Mouse (Mus musculus) embryonic stem cell, embryonic (primary cell): ENCODE data around the gene Cdc20b.

Experiments
- CTCF ChIA-PET, 4 experiments: fragments of 300-600 bp in 2 of 4; fragments of 350-600 bp in 2 of 4; sonication (Branson Sonifier 250); formaldehyde crosslinking; loops; one replicate each; lab custom pipeline; 2022; ENCODE audit warnings: inconsistent platforms in 2 of 4; lab: Charles Lee
- POLR2A ChIA-PET, 4 experiments: fragments of 300-600 bp in 2 of 4; fragments of 350-600 bp in 2 of 4; sonication (Branson Sonifier 250); formaldehyde crosslinking; loops; one replicate each; lab custom pipeline; 2022; ENCODE audit warnings: antibody characterized with exemption in 4 of 4, inconsistent platforms in 1 of 4; lab: Charles Lee

Cdc20b gene

DNA sequence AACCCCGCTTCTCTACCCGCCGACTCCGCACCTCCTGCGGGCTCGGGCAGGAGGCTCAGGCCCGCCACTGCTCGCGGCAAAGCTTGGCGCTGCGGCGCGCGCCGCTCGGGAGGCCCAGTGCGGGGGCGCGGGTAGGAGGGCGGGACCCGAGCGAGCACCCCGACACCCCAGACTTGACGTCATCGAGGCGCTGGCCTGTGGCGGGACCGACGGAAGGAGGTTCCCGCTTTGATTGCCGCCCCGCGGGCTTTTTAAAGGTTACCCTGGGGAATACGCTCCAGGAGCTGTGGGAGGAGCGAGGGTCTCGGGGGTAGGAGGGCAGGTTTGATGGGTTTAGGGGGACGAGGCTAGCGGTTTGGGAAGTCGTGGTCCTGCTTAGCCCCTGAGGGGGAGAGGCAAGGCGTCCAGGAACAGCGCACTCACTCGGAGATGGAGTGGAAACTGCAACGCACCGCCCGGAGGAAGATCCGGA, at the start of gene Cdc20b:
Cdc20b (plus strand) TSS at position 162 of the 472 bp plus-strand sequence.
- CTCF ChIA-PET = interaction anchor here in 3 of 4 experiments (0.9 to 2.7 kb wide), 8 partner anchors 11 to 525 kb away, joined by 3 to 14 read pairs (median 4); partner anchors contain the start of genes Ccno (in 1 of the 3), Dhx29 (in 1 of the 3), Gpx8 (in 1 of the 3) and Mtrex (in 1 of the 3)
- POLR2A ChIA-PET = interaction anchor here in 3 of 4 experiments (1.4 to 2.8 kb wide), 4 partner anchors 47 to 234 kb away, joined by 4 to 15 read pairs (median 8); partner anchors contain the start of genes Ccno (in 2 of the 3), Dhx29 (in 1 of the 3), Mtrex (in 1 of the 3) and Plpp1 (in 1 of the 3)

DNA sequence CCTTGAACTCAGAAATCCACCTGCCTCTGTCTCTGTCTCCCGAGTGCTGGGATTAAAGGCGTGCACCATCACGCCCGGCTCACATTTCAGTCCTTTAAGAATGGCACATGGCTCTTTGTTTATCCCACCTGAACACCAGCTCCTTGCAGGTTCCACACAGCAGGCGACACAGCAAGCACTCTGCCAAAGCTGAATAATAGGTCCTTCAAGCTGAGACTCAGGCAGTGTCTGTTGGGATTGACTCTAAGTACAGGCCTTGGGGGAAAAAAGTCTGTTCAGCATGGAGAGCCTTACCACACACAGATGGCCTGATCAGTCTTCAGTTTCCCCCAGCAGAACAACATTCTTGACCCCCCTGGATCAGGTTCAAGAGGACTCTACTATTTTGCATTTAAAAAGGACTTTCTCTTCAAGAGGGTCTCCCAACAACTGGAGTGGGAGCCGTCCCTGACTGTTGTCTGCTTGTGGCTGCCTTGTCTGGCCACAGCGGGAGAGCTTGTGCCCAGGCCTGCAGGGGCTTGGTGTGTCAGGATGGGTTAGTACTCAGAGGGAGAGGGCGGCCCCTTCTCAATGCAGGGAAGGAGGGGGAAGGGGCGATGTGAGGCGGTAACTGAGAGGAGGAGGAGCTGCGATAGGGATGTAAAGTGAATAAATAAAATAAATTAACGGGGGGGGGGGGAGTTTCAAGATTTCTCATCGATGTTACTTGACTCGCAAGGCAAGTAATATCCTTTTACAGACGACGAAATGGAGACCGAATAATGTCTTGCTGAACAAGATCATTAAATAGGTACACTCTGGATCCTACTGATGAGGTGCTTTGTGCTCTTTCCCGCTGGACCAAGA, 49.1 kb upstream of the Cdc20b start:
- CTCF ChIA-PET = interaction anchor here in 3 of 4 experiments (0.6 to 1.5 kb wide), 8 partner anchors 8 to 969 kb away, joined by 3 to 9 read pairs (median 4); partner anchors contain the start of gene Mcidas (in 1 of the 3)
- POLR2A ChIA-PET = interaction anchor here (0.5 to 3.7 kb wide), 9 partner anchors 9 to 239 kb away, joined by 3 to 24 read pairs (median 4); partner anchors contain the start of genes Dhx29 (in 2 of the 4), Mtrex (in 2 of the 4) and Cdc20b (in 1 of the 4)

DNA sequence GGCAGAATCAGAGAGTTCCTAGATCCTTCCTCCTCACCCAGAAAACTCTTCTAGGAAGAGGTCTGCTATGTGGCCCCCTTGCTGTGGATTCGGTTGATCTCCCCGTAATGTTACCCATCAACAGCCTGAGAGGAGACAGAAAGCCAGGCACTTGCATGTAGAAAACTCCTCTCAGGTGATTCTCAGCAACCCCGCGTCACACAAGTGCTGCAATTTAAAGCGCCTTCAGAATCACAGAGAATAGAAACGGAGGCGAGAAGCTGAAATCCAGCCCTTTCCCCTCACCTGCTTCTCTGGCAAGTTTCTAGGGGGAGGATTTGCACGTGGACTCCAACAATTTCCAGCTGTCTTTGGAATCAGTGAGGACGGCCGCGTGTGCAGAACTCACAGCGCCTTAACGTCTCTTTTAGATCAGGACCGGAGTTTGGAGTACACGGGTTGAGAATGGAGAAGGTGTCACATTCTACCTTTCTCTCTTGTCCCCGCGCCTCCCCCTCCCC, 48.4 kb upstream of the Cdc20b start:
- CTCF ChIA-PET = interaction anchor here in 2 of 4 experiments (0.8 to 2.0 kb wide), 4 partner anchors 8 to 49 kb away, joined by 3 to 12 read pairs (median 6); partner anchors contain the start of gene Cdc20b (in 1 of the 2)

DNA sequence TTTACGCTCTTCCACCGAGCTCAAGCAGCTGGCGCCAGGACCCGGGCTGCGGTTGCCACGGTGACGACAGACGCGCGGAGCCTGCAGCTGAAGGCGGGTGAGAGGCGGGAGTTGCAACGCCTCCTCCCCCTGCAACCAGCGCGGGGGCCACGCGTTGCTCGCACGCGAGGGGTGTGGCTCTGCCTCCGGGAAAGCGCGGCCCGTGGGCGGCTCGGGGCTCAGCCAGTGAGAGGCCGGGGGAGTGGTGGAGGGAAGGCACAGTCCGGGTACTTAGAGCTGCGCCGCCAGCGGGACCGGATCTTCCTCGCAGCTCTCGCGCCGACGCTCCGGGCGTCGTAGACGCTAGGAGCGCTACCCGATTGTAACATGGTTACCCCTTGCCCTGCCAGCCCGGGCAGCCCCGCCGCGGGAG, 47.4 kb upstream of the Cdc20b start, which contains the start of gene Ccno:
Ccno (plus strand) TSS at position 271 of the 412 bp plus-strand sequence.
- POLR2A ChIA-PET = interaction anchor here (0.6 to 4.2 kb wide), 22 partner anchors 9 to 1083 kb away, joined by 3 to 24 read pairs (median 5); partner anchors contain the start of genes Cdc20b (in 2 of the 4), Dhx29 (in 2 of the 4), Gpx8 (in 2 of the 4) and Mtrex (in 2 of the 4)
- CTCF ChIA-PET = interaction anchor here in 3 of 4 experiments (0.5 to 2.0 kb wide), 6 partner anchors 11 to 123 kb away, joined by 3 to 12 read pairs (median 4); partner anchors contain the start of genes Cdc20b (in 1 of the 3), Dhx29 (in 1 of the 3), Gpx8 (in 1 of the 3) and Mtrex (in 1 of the 3)

More for the DNA sequence above, 48.4 kb upstream of the Cdc20b start:
- POLR2A ChIA-PET = interaction anchor here (0.5 to 4.2 kb wide), 14 partner anchors 10 to 240 kb away, joined by 3 to 24 read pairs (median 8); partner anchors contain the start of genes Cdc20b (in 2 of the 4), Dhx29 (in 2 of the 4), Mtrex (in 2 of the 4) and Plpp1 (in 1 of the 4)

DNA sequence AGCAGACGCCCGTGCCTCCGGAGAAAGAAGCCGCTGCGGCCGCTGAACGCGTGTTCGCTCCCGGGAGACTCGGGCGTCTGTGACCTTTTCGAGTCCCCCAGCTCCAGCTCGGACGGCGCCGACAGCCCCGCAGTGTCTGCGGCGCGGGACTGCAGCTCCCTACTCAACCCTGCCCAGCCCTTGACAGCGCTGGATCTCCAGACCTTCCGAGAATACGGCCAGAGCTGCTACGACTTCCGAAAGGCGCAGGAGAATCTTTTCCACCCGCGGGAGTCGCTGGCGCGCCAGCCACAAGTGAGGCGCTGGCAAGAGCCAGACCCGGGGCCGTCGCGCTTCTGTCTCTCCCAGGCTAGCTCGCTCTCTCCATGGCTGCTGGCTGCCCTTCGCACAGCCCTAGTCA, 46.9 kb upstream of the Cdc20b start:
- ChIA-PET POLR2A (interaction anchor here in 3 of 4 experiments (0.6 to 4.2 kb wide), 18 partner anchors 10 to 572 kb away, joined by 3 to 24 read pairs (median 6); partner anchors contain the start of genes Cdc20b (in 2 of the 3), Dhx29 (in 2 of the 3), Mtrex (in 2 of the 3) and Gpx8 (in 1 of the 3)), CTCF (interaction anchor here in 3 of 4 experiments (0.5 to 2.6 kb wide), 7 partner anchors 11 to 314 kb away, joined by 3 to 12 read pairs (median 4); partner anchors contain the start of genes Cdc20b (in 1 of the 3), Dhx29 (in 1 of the 3), Gpx8 (in 1 of the 3) and Mtrex (in 1 of the 3))

DNA sequence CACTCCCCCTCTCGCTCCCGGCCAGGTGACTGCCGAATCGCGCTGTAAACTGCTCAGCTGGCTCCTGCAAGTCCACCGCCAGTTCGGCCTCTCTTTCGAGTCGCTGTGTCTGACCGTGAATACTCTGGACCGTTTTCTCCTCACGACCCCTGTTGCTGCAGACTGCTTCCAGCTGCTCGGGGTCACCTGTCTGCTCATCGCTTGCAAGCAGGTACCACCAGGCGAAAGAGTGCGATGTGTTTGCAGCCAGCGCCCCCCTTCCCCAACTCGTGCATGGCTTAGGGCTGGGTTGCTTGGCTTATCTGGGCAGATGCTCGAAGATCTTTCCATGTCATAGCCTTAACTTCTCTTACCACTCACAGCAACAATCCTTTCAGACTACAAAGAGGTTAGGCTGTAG, 46.0 kb upstream of the Cdc20b start:
- CTCF ChIA-PET = interaction anchor here in 1 of 4 experiments (1.2 to 2.6 kb wide), 2 partner anchors 10 to 315 kb away, joined by 5 to 8 read pairs; no protein-coding TSS in a partner anchor
- POLR2A ChIA-PET = interaction anchor here in 3 of 4 experiments (0.6 to 4.2 kb wide), 13 partner anchors 9 to 823 kb away, joined by 3 to 18 read pairs (median 8); partner anchors contain the start of genes Cdc20b (in 1 of the 3), Dhx29 (in 1 of the 3) and Mtrex (in 1 of the 3)

DNA sequence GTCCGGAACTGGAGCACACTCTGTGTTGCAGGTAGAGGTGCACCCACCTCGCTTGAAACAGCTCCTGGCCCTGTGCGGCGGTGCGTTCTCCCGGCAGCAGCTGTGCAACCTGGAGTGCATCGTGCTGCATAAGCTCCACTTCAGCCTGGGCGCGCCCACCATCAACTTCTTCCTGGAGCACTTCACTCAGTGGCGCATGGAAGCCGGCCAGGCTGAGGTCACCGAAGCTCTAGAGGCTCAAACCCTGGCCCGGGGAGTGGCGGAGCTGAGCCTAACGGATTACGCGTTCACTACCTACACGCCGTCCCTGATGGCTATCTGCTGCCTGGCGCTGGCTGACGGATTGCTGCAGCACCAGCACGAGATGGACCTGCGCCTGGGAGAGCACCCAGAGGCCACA, 45.4 kb upstream of the Cdc20b start:
- ChIA-PET POLR2A (interaction anchor here in 3 of 4 experiments (0.6 to 4.2 kb wide), 12 partner anchors 8 to 189 kb away, joined by 3 to 18 read pairs (median 4); partner anchors contain the start of genes Cdc20b (in 1 of the 3), Dhx29 (in 1 of the 3), Mtrex (in 1 of the 3) and Plpp1 (in 1 of the 3)), CTCF (interaction anchor here in 3 of 4 experiments (0.5 to 2.6 kb wide), 4 partner anchors 9 to 316 kb away, joined by 3 to 11 read pairs (median 6); no protein-coding TSS in a partner anchor)

DNA sequence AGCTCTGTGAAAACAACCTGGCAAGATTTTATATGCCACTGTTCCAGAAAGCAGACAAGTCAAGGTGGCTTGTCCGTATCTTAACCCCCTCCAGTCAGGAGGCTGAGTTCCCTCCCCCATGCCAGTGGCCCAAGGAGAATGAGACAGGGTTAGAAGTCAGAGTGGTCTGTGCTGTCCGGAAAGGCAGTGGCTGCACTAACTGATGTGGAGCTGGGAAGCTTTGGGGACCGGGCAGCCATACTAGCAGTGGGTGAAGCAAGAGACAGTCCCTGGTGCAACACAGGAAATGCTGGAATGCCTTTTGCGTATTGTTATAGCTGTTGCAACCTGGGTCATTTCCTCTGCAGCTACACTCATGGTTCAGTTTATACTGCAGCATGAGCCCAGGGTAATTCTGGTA, 44.6 kb upstream of the Cdc20b start:
- ChIA-PET CTCF (interaction anchor here in 2 of 4 experiments (0.6 to 2.6 kb wide), 3 partner anchors 47 to 316 kb away, joined by 3 to 8 read pairs (median 7); no protein-coding TSS in a partner anchor), POLR2A (interaction anchor here in 2 of 4 experiments (1.7 to 4.2 kb wide), 4 partner anchors 8 to 63 kb away, joined by 5 to 18 read pairs (median 10); partner anchors contain the start of genes Cdc20b (in 1 of the 2), Dhx29 (in 1 of the 2) and Mtrex (in 1 of the 2))

DNA sequence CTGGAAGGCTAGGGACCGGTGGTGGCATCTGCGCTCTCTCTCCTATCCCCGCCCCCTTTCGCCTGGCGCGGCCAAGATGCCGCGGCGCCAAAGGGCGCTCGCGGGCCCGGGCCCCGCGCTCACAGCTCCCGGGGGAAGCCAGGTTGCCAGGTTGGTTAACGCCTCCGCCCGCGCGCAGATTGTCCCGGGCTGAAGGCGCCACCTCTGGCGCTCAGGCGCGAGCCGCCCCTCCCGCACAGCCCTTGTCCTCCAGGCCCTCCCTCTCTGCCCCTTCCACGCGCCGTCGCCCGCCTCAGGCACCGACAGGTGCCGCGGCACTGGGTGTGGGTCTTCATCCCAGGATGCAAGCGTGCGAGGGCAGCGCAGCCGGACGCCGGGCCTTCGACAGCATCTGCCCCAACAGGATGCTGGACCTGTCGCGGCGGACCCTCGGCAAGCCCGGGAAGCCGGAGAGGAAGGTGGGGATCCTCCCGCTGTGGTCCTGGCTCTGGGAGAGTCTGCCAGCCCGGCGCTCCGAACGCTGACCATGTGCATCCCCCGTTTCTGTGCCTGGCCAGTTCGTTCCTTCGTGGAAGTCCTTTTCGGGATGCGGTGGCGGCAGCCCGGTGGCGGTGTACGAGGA, 41.3 kb upstream of the Cdc20b start, which contains the start of gene Mcidas:
Mcidas (plus strand) TSS at position 315 of the 622 bp plus-strand sequence.
- ChIA-PET POLR2A (interaction anchor here in 2 of 4 experiments (0.9 to 1.2 kb wide), 3 partner anchors 10 to 212 kb away, joined by 3 read pairs; no protein-coding TSS in a partner anchor), CTCF (interaction anchor here in 3 of 4 experiments (0.7 to 2.7 kb wide), 9 partner anchors 8 to 1127 kb away, joined by 3 to 11 read pairs (median 3); no protein-coding TSS in a partner anchor)

DNA sequence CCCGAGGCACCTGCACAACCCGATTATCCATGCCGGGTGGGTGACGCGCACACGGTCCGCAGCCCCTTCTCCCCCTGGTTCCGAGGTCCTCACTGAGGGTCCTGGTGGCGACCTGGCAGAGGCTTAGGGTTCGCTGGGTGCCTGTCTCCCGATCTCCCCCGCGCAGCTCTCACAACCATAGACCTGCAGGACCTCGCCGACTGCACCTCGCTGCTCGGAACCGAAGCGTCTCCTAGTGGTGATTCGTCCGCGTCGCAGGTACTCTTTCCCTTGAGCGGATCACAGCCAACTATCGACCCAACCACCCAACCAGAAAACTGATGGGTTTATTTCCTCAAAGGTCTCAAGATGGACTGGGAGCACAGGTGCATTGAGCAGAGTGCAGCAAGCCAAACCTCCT, 40.7 kb upstream of the Cdc20b start:
- POLR2A ChIA-PET = interaction anchor here in 2 of 4 experiments (1.0 to 1.2 kb wide), 3 partner anchors 10 to 212 kb away, joined by 3 to 5 read pairs (median 3); partner anchors contain the start of genes Dhx29 (in 1 of the 2) and Mtrex (in 1 of the 2)
- CTCF ChIA-PET = interaction anchor here (0.7 to 2.7 kb wide), 11 partner anchors 8 to 320 kb away, joined by 3 to 11 read pairs (median 3); no protein-coding TSS in a partner anchor

DNA sequence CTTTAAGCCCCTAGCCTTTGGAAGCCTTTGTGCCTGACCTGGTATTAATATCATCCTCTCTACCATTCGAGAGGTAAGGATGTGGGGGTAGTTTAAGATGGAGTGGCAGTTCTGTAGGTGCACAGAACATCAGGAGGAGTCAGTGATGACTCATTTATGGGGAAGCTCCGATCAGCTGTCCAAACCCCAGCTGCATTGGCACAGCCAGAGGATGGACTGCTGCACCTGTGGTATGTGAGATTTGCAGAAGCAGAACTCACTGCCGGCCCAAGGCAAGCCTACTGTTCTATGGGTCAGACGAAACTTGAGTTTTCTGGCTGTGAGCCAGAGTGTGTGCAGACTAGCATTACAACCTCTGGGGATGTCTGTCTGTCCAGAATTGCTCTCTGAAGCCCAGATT, 38.5 kb upstream of the Cdc20b start:
- ChIA-PET CTCF (interaction anchor here in 1 of 4 experiments (0.6 kb wide), 1 partner anchor 41 kb away, joined by 3 read pairs; no protein-coding TSS in a partner anchor), POLR2A (interaction anchor here in 2 of 4 experiments (1.4 to 2.7 kb wide), 2 partner anchors 8 to 29 kb away, joined by 3 to 18 read pairs; partner anchors contain the start of gene Ccno (in 1 of the 2))

DNA sequence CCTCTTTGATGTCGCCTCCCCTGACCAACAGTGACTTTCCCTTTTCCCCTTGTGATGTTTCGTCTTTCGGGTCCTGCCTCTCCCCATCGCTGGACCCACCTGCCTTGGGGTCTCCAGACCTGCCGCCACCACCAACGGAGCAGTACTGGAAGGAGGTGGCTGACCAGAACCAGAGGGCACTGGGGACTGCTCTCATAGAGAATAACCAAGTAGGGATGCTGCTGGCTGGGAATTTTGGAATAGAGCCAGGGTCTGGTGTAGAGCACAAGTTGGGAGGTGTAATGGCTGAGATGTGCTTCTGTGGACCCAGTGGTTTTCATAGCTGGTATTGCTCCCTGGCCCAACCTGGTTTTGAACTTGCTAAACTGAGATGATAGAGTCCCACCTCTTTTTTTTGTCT, 37.5 kb upstream of the Cdc20b start:
- CTCF ChIA-PET = no interaction called here
- POLR2A ChIA-PET = interaction anchor here in 2 of 4 experiments (1.0 to 2.7 kb wide), 3 partner anchors 8 to 10 kb away, joined by 3 to 18 read pairs (median 10); partner anchors contain the start of gene Ccno (in 1 of the 2)

DNA sequence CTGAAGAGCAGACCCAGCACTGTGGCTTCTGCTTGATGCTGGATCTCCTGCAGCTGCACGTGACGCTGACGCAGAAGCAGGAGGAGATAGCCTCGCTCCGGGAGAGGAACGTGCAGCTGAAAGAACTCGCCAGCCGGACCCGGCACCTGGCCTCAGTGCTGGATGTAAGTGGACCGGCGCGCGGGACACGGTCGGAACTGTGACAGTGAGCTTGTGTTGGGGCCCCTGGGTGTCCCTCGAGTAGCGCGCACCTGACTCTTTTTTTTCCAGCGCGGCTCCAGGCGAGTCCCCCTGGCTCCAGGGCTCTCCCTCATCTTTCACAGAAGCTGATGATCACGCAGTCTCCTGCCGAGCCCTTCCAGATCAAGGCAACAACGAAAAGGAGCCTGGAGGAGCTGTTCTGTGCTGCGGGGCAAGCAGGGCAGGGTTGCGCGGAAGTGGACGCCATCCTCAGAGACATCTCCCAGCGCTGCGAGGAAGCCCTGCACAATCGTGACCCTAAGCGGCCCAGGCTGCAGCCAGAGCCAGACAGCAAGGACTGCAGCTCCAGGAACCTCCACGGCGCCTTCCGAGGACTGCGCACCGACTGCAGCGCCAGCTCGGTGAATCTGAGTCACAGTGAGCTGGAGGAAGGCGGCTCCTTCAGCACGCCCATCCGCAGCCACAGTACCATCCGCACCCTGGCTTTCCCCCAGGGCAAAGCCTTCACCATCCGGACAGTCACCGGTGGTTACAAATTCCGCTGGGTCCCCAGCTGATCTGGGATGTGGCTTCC, 36.3 kb upstream of the Cdc20b start:
- POLR2A ChIA-PET = interaction anchor here (0.6 to 2.7 kb wide), 8 partner anchors 8 to 325 kb away, joined by 3 to 18 read pairs (median 4); partner anchors contain the start of gene Ccno (in 3 of the 4)
- CTCF ChIA-PET = interaction anchor here (0.7 to 1.6 kb wide), 8 partner anchors 9 to 466 kb away, joined by 3 to 7 read pairs (median 5); partner anchors contain the start of gene Ccno (in 1 of the 4)

DNA sequence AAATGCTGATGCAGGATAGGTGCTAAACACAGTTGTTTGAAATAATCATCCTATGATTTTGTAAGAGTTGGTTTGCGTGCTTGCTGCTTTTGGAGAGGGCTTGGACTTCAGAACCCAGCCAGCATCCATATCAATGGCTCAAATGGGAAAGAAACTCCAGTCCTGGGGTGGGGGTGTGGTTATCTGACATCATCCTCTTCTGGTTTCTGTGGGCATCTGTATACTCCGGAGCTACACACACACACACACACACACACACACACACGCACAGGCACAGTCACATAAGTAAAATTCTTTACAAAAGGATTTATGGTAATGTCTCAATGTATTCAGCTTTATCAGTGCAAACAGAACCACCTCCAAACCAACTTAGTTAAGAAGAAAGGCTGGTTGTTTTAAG, 34.8 kb upstream of the Cdc20b start:
- POLR2A ChIA-PET = interaction anchor here in 1 of 4 experiments (1.9 kb wide), 1 partner anchor 10 kb away, joined by 6 read pairs; no protein-coding TSS in a partner anchor

More for the DNA sequence above, 34.8 kb upstream of the Cdc20b start:
- CTCF ChIA-PET = no interaction called here
